Mouse (Mus musculus) left cerebral cortex, adult 18-20 months (tissue): ENCODE results near the gene Tspan9. TPM values are rescaled to one million over a fixed set of nuclear protein-coding genes. Genes with fewer than 3 reads are reported as not detected.

Experiments
- DNase-seq, 2 experiments: peaks; one replicate each; pipeline ENCODE4 v3.0.0; 2021 to 2022; ENCODE audit warnings: low spot score in 2 of 2, mixed read lengths in 1 of 2
- total RNA-seq, 2 experiments: library from RNA; stranded (reverse); gene quantifications; 2 replicates each; pipeline ENCODE4 v1.2.3; 2021

Tspan9 gene
- total RNA-seq, 2 experiments from 2014 or later, result 53.5 to 53.8 TPM

DNA sequence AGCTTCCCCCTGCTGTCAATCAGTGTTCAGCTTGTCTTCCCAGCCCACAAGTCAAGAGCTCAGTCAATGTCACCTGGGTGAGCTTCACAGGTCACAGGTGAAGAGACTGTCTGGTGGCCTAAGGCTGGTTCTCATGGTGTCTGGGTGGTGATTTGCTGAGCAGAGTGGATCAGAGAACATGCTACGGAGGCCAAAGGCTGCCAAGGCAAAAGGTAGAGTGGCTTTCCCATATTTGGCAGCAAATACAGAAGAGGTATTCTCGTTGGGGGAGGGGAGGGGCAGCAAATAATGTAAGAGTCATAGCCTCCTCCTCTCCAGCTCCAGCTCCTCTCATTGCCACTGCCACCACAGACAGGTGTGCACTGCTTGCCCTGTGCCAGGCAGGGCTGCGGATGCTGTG lies 37.2 kb downstream of the Tspan9 start:
- no peak for DNase-seq

DNA sequence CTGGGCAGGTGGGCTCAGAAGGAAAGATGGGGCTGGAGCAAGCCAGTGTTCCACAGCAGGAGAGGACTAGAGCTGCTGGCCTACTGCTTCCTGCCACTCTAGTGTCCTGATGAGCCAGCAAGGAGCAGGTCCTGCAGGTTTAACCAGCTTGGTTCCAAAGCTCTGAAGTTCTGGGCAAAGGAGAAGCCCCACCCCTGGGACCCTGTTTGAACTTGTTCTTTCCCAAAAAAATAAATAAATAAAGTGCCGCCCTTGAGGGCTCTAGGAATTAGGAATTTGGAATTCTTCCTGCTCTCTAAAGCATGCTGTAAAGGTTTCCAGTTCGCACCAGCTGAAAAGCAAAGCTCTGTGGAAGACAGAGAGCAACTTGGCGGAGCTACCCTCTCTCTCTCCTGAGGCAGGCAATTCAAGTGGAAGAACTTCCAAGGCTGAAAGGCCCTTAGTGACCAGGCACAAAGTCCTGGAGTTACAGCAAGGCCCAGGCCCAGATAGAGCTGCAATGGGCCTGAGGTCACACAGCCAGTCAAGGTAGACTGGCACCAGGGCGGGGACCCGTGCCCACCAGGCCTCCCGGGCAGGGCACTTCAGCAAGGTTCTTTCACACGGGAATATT lies 38.6 kb downstream of the Tspan9 start:
- DNase-seq, result no peak

DNA sequence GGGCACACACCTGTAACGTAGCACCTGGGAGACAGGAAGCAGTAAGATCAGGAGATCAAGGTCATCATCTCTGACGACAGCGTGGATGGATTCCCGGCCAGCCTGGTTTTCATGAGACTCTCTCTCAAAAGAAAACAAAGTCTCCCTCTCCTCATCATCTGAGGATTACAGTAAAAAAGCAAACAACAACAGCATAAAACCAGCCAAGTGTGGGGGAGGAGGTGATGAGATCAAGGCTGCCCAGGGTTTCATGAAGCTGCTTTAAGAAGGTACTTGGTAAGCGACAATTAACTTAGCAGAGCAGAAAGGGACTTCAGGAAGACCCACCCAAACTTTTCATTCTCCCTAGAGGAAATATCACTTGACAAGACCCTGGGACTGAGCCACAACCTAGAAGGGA lies 39.5 kb downstream of the Tspan9 start:
- no peak for DNase-seq

GRCm38 (mm10) chr6:128102296-128102999 lies 40.9 kb downstream of the Tspan9 start:
- no peak for DNase-seq

DNA sequence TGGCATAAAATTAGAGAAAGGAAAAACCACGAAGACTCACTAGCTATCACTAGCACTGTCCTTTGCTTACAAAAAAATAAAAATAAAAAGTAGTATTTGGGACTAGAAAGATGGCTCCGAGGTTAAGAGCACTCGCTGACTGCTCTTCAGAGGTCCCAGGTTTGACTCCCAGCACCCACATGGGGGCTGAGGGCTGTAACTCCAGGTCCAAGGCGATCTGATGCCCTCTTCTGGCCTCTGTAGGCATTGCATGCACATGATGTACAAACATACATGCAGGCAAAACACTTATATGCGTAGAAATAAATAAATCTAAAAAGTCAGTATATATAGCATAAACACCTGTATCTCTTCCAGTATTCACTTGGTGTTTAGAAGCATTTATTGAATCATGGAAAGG lies 43.5 kb downstream of the Tspan9 start:
- DNase-seq, result no peak

GRCm38 (mm10) chr6:128099190-128099589 lies 44.2 kb downstream of the Tspan9 start:
- no peak for DNase-seq

DNA sequence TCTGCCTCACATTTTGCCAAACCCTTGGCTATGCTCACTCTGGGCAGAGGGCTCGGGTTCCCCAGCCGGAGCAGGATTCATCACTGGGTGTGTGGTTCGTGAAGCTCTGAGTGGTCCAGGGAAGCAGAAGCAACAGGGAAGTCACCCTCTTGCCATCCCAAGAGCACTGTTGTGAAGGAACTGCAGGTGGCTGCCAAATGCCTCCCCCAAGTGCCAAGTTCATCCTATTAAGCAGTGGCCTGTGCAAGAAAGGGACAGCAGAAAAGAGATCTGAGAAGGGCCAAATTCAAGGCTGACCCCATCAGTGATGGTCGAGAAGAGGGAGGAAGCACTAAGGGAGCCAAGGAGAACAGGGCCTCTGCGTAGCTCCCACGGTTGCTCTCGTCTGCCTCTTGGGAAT lies 46.9 kb downstream of the Tspan9 start:
- DNase-seq, result no peak

- no peak for DNase-seq
Observed at GRCm38 (mm10) chr6:128095906-128096305, 47.5 kb downstream of the Tspan9 start.

DNA sequence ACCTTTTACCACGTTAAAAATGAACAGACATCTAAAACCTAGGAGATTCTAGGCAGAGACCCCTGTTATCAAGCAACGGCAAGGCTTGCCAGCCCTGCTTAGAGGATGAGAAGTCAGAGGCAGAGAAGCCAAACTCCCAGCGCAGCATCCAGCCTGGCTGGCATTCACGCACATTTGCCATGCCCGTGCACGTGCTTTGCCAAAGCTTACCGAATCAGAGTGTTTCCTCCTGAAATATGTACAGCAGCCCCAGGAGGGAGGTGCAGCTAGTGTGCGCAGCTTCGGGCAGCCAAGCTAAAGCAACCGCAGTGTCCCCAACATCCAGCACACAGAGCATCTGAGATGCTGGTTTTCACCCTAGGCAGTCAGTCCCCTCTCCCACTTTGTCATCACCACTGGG lies 48.3 kb downstream of the Tspan9 start:
- DNase-seq, result peak; percentile 44 to 50

DNA sequence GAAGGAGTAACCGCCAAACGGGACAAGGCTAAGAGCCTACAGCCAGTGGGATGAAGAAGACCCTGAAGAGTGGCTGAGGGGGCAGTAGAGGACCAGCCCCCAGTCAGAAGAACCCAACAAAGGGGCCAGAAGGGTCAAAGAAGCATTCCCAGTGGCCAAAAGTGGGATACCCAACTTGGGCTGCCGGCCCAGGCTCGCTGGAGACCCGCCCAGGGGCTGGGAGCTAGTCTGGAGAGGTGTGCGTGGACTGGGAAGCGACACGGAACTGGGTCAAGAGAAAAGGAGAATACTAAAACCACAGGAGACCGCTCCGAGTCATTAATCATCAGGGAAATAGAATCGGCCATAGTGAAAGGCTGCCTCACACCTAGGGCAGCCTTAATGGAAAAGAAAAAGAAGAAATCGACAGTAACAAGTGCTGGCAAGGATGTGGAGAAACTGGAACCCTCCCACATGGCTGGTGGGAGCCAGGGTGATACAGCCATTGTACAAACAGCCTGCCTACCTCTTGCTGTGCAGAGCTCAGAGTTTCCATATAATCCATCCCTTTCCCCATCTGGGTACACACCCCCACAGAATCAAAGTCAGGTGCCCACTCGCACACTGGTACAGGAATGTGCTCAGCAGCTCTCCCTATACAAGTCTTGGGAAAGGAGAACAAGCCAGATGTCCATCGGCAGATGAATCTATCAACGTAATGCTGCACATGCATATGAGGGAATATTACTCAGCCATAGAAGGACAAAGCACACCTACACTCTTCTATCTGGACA lies 49.4 kb downstream of the Tspan9 start:
- peak; percentile 58 to 70 for DNase-seq

DNA sequence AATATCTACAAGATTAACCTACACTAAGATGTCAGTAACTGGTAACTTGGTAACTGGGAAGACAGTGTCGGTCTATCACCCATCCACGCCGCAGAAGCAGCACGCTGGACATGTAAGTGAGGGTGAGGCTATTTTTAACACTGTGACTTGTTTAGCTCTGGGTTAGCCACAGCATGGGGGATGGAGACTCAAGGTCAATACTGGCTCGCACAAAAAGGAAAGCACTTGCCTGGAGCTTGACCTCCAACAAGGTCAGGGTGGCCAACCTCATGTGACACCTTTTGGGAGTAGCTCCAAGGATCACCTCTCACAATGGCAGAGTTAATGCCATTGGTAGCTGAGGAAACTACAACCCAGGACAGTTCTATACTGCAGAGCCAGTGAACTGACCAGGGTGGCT lies 50.8 kb downstream of the Tspan9 start:
- no peak for DNase-seq

DNA sequence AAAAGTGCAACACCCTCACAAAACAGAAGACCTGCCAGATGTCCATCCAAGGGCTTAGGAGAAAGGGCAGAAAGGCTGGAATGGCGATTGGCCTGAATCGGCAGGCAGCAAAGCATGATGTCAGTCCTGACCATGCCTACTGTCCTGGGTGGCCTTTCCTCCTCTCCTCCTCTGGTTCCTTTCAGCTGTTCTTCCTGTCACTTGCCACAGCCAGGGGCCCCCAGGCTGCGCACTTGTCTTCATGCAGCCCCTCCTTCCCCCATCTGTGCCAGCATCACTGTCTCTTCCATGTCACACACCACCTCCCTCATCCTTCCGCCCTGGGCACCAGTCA lies 51.6 kb downstream of the Tspan9 start:
- DNase-seq, result no peak

DNA sequence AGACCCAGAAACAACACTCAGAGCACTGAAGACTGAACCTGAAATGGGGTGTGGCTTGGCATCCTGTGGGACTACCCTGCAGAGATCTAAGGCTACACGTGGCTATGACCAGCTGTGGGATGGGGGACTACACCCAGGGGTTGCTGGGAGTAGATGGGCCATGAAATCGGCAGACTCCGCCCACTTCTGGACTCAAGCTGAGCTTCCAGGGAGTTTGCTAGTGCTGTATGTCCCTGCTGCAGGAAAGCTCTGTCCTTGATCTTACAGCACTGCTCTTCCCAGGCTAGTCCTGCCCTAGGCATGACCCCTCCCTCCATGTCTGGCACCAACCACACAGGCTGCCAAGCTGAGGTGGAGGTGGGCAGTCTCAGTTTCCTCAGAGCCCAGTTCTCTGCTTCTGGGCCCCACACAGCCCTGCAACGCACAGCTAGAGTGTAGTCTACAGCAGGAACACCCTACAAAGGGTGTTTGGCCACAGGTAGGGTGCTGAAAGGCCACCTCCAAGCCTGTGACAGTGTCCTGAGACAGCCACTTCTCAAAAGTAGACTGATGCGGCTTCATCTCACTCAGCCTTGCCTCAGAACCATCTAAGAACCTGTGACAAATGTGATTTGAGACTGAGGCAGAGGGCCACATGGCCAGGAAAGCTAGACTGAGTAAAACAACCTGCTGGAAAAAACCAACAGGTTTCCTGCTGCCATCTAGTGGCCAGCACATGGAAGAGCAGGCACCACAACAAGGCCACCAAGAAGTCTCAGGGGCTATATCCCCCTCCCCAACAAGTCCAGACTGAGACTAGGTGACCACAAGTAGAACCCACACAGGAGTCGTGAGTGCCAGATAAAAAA lies 52.2 kb downstream of the Tspan9 start:
- peak; percentile 56 to 63 for DNase-seq

- peak in 1 of 2 experiments; percentile 36 for DNase-seq
Observed at GRCm38 (mm10) chr6:128089770-128090702, 53.4 kb downstream of the Tspan9 start.

GRCm38 (mm10) chr6:128088746-128089523 lies 54.5 kb downstream of the Tspan9 start:
- no peak for DNase-seq

- DNase-seq, result no peak
Observed at GRCm38 (mm10) chr6:128085488-128086066, 57.8 kb downstream of the Tspan9 start.

DNA sequence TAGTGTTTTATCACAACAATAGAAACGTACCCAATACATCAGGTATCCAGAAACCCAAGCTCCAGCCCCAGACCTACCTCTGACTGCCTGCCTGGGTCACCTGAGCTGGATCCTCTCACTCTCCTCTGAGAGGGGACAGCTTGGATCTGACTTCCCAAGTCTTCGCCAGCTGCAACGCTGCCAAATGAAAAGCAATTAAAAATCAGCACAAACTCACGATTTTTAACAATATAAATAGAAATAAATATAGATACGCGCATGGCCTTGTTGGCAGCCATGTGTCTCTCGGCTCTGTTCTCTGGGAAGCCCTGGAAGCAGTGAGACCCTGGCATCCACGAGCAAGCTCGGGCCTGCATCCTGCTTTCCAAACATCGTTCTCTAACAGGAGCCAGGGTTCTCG lies 60.1 kb downstream of the Tspan9 start:
- DNase-seq, result no peak

DNA sequence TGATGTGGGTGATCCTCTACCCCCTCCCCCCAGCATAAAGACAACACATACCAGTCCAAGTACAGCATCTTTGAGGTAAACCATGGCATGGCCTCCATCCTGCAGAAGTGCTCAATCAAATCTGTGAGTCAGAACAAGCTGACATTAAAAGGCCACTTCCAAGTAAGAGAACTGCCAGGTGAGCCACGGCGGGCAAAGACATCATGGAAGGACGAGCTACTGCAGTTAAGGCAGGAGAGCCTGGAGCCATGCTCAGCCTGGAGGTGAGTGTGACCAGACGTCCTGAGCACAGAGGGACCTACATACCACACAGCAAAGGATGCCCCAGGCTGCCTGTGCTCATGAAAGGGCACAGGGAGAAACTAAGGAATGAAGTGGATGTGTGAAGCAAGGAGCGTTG lies 61.6 kb downstream of the Tspan9 start:
- no peak for DNase-seq

DNA sequence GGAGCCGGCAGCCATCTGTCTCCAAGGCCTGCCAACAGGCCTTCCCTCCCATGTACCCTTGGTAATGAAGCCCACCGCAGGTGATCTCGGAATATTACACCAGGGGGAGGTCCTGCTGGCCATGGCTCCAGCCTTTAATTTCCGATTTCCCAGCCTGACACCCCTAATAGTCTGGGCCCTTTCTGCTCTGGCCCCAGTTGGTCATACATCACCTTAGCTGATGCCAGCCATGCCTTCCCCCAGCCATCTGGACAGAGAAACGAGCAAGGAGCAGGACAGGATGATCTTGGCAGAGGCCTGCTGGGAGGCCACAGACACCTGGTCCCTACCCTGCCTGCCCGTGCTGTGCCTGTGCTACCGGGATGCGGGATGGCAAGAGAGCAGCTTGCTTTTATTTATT lies 62.1 kb downstream of the Tspan9 start:
- DNase-seq, result no peak
